Mouse (Mus musculus) midbrain, embryonic 10.5 days (tissue): ENCODE measurements around the gene 6030445D17Rik. TPM values are rescaled to one million over a fixed set of nuclear protein-coding genes. Genes with fewer than 3 reads are reported as not detected.
A peak's percentile ranks its signal among the peaks of the same experiment; 100 is the strongest.

Experiments
- DNase-seq: peaks from one replicate; pipeline ENCODE4 v3.0.0-alpha.2; 2017; ENCODE audit warnings: low spot score
- H3K27ac ChIP-seq: fragments of 300-500 bp; sonication (generic); replicated peaks from 2 replicates; pipeline ENCODE4 v1.5.1; 2016; ENCODE audit warnings: mild to moderate bottlenecking
- H3K27me3 ChIP-seq: fragments of 300-500 bp; sonication (generic); 2 replicates; pipeline ENCODE4 v1.6.1; 2016; ENCODE audit warnings: low read depth, mild to moderate bottlenecking; ENCODE audit not compliant: poor library complexity, severe bottlenecking
- H3K36me3 ChIP-seq: fragments of 300-500 bp; sonication (generic); 2 replicates; pipeline ENCODE4 v1.6.1; 2016; ENCODE audit warnings: mild to moderate bottlenecking, moderate library complexity
- H3K4me1 ChIP-seq: fragments of 300-500 bp; sonication (generic); 2 replicates; pipeline ENCODE4 v1.6.1; 2016
- H3K4me3 ChIP-seq: fragments of 300-500 bp; sonication (generic); 2 replicates; pipeline ENCODE4 v1.5.1; 2016; ENCODE audit warnings: mild to moderate bottlenecking, moderate library complexity
- H3K9me3 ChIP-seq: fragments of 300-500 bp; sonication (generic); replicated peaks from 2 replicates; pipeline ENCODE4 v1.6.1; 2016; ENCODE audit warnings: mild to moderate bottlenecking
- polyA plus RNA-seq: library from polyadenylated mRNA; unstranded; fragments of >200 nt; fragmentation: Nextera tagmentation; extraction: Ambion mirVana; gene quantifications from 2 replicates; pipeline ENCODE4 v1.2.1, GENCODE M21; 2016

Gene 6030445D17Rik
- polyA plus RNA-seq, 1 experiment from 2014 or later: 0.23 TPM

- DNase-seq: no peak
- H3K36me3 ChIP-seq: 0 out of 2 replicates have a peak, but pooled peaks cover 3% of the 10 kb centered on the region
- 0 out of 2 replicates have a peak overlapping the region, but pooled peaks have one; percentile 23 for H3K27ac ChIP-seq
- H3K4me1 ChIP-seq: peaks cover 7% of the 10 kb centered on the region; the same call in 1 of the 2 replicates
- no peaks in the 10 kb centered on the region for H3K9me3 ChIP-seq
- no peaks in the 10 kb centered on the region for H3K27me3 ChIP-seq
- H3K4me3 ChIP-seq: no peak overlapping the region
These were observed 50.9 kb downstream of the 6030445D17Rik start for GRCm38 (mm10) chr4:136512905-136513304.

Other genes with a start within 250 kb of the 6030445D17Rik start
- gene Tcea3, start 214.5 kb upstream of the 6030445D17Rik start, polyA plus RNA-seq: 0.79 and 0.81 TPM in 2 replicates
- gene Zfp46, start 177.6 kb upstream of the 6030445D17Rik start, polyA plus RNA-seq: 23.3 and 30.3 TPM in 2 replicates
- gene Hnrnpr, start 151.3 kb upstream of the 6030445D17Rik start, polyA plus RNA-seq: 229 and 258 TPM in 2 replicates
- gene Htr1d, start 38.7 kb upstream of the 6030445D17Rik start, polyA plus RNA-seq: 0.23 and 0.39 TPM in 2 replicates
- 119 and 135 TPM in 2 replicates for gene Luzp1, start 7.5 kb downstream of the 6030445D17Rik start, polyA plus RNA-seq
- 51.4 and 55.2 TPM in 2 replicates for gene Kdm1a, start 140.5 kb downstream of the 6030445D17Rik start, polyA plus RNA-seq
- not detected in 2 replicates for gene Tex46, start 148.2 kb downstream of the 6030445D17Rik start, polyA plus RNA-seq
- 0.06 TPM in 1 of 2 replicates, not detected in the other for gene Lactbl1, start 160.4 kb downstream of the 6030445D17Rik start, polyA plus RNA-seq